Mouse (Mus musculus): ENCODE measurements around the gene Adgrb2.
A peak's percentile ranks its signal among the peaks of the same experiment; 100 is the strongest.

Gene Adgrb2

GRCm38 (mm10) chr4:130023511-130024231 lies 39.0 kb downstream of the Adgrb2 start:
- DNase-seq (ENCODE audit: inconsistent age in 2 of 2, low spot score in 1 of 2) = peak in 1 of 2 experiments; percentile 64

- no peak for DNase-seq (ENCODE audit: inconsistent age in 2 of 2, low spot score in 1 of 2)
Observed at GRCm38 (mm10) chr4:130025544-130025943, 40.9 kb downstream of the Adgrb2 start.

GRCm38 (mm10) chr4:130031146-130031545 lies 46.5 kb downstream of the Adgrb2 start:
- DNase-seq (ENCODE audit: inconsistent age in 2 of 2, low spot score in 1 of 2) = no peak

GRCm38 (mm10) chr4:130033496-130033895 lies 48.8 kb downstream of the Adgrb2 start:
- peak in 1 of 2 experiments; percentile 29 for DNase-seq (ENCODE audit: inconsistent age in 2 of 2, low spot score in 1 of 2)

- peak in 1 of 2 experiments; percentile 84 for DNase-seq (ENCODE audit: inconsistent age in 2 of 2, low spot score in 1 of 2)
Observed at GRCm38 (mm10) chr4:130036112-130036511, 51.4 kb downstream of the Adgrb2 start.

GRCm38 (mm10) chr4:130036573-130037401 lies 52.1 kb downstream of the Adgrb2 start:
- peak; percentile 66 to 75 for DNase-seq (ENCODE audit: inconsistent age in 2 of 2, low spot score in 1 of 2)

GRCm38 (mm10) chr4:130039351-130039750 lies 54.7 kb downstream of the Adgrb2 start:
- no peak for DNase-seq (ENCODE audit: inconsistent age in 2 of 2, low spot score in 1 of 2)

- no peak for DNase-seq (ENCODE audit: inconsistent age in 2 of 2, low spot score in 1 of 2)
Observed at GRCm38 (mm10) chr4:130041076-130041475, 56.4 kb downstream of the Adgrb2 start.

GRCm38 (mm10) chr4:130044211-130044610 lies 59.5 kb downstream of the Adgrb2 start:
- DNase-seq (ENCODE audit: inconsistent age in 2 of 2, low spot score in 1 of 2) = peak in 1 of 2 experiments; percentile 28

- peak in 1 of 2 experiments; percentile 33 for DNase-seq (ENCODE audit: inconsistent age in 2 of 2, low spot score in 1 of 2)
Observed at GRCm38 (mm10) chr4:130045609-130046008, 60.9 kb downstream of the Adgrb2 start.

- peak; percentile 83 to 89 for DNase-seq (ENCODE audit: inconsistent age in 2 of 2, low spot score in 1 of 2)
Observed at GRCm38 (mm10) chr4:130047331-130048202, 62.9 kb downstream of the Adgrb2 start, which contains the start of gene Col16a1. TSS of gene Col16a1 (plus strand) at chr4:130047840.

- DNase-seq (ENCODE audit: inconsistent age in 2 of 2, low spot score in 1 of 2) = no peak
Observed at GRCm38 (mm10) chr4:130048203-130048479, 63.5 kb downstream of the Adgrb2 start.

- DNase-seq (ENCODE audit: inconsistent age in 2 of 2, low spot score in 1 of 2) = peak; percentile 92 to 96
Observed at GRCm38 (mm10) chr4:130050056-130050824, 65.6 kb downstream of the Adgrb2 start.

GRCm38 (mm10) chr4:130052283-130052682 lies 67.6 kb downstream of the Adgrb2 start:
- DNase-seq (ENCODE audit: inconsistent age in 2 of 2, low spot score in 1 of 2) = no peak

- peak; percentile 72 to 78 for DNase-seq (ENCODE audit: inconsistent age in 2 of 2, low spot score in 1 of 2)
Observed at GRCm38 (mm10) chr4:130053111-130053510, 68.4 kb downstream of the Adgrb2 start.

- DNase-seq (ENCODE audit: inconsistent age in 2 of 2, low spot score in 1 of 2) = no peak
Observed at GRCm38 (mm10) chr4:130054727-130055126, 70.1 kb downstream of the Adgrb2 start.

GRCm38 (mm10) chr4:130055160-130056010 lies 70.7 kb downstream of the Adgrb2 start:
- no peak for DNase-seq (ENCODE audit: inconsistent age in 2 of 2, low spot score in 1 of 2)

- no peak for DNase-seq (ENCODE audit: inconsistent age in 2 of 2, low spot score in 1 of 2)
Observed at GRCm38 (mm10) chr4:130056011-130056322, 71.3 kb downstream of the Adgrb2 start.

GRCm38 (mm10) chr4:130056471-130056870 lies 71.8 kb downstream of the Adgrb2 start:
- DNase-seq (ENCODE audit: inconsistent age in 2 of 2, low spot score in 1 of 2) = no peak

- DNase-seq (ENCODE audit: inconsistent age in 2 of 2, low spot score in 1 of 2) = no peak
Observed at GRCm38 (mm10) chr4:130060937-130061336, 76.3 kb downstream of the Adgrb2 start.

Measured in adrenal gland, adult (tissue).